Mouse (Mus musculus) C2C12 (cell line): Measurements from ENCODE around the gene Ldb3. TPM values are rescaled to one million over a fixed set of nuclear protein-coding genes. Genes with fewer than 3 reads are reported as not detected.

Experiments
- H3K27me3 ChIP-seq: one replicate; pipeline ENCODE4 v1.6.1; 2011; ENCODE audit not compliant: control insufficient read depth, insufficient read depth, insufficient read length
- H3K36me3 ChIP-seq: one replicate; pipeline ENCODE4 v1.6.1; 2011; ENCODE audit not compliant: control insufficient read depth, insufficient read depth
- H3K4me3 ChIP-seq: one replicate; pipeline ENCODE4 v1.5.1; 2011; ENCODE audit warnings: mild to moderate bottlenecking, control low read depth; ENCODE audit not compliant: poor library complexity, insufficient read depth, severe bottlenecking
- H3K79me2 ChIP-seq: one replicate; pipeline ENCODE4 v1.6.1; 2011; ENCODE audit not compliant: control insufficient read depth, insufficient read depth
- H3K79me3 ChIP-seq: one replicate; pipeline ENCODE4 v1.6.1; 2011; ENCODE audit warnings: low read depth, control low read depth
- H3ac ChIP-seq: one replicate; pipeline ENCODE3; 2011; ENCODE audit warnings: low read depth; ENCODE audit not compliant: control insufficient read depth, insufficient read length
- CEBPB ChIP-seq: IDR thresholded peaks from one replicate; pipeline ENCODE4 v1.6.1; 2011; ENCODE audit warnings: low read depth, mild to moderate bottlenecking, control low read depth, moderate library complexity
- CTCF ChIP-seq: IDR thresholded peaks from one replicate; pipeline ENCODE4 v1.5.1; 2011; ENCODE audit not compliant: control insufficient read depth, insufficient read depth, insufficient read length
- FOSL1 ChIP-seq: IDR thresholded peaks from one replicate; pipeline ENCODE4 v1.8.0; 2011; ENCODE audit warnings: mild to moderate bottlenecking, low read length; ENCODE audit not compliant: poor library complexity, insufficient read depth, severe bottlenecking
- MAX ChIP-seq: IDR thresholded peaks from one replicate; pipeline ENCODE4 v1.6.1; 2011; ENCODE audit warnings: mild to moderate bottlenecking, control low read depth
- MYOD1 ChIP-seq: IDR thresholded peaks from one replicate; pipeline ENCODE4 v1.6.1; 2011; ENCODE audit warnings: low read depth; ENCODE audit not compliant: control insufficient read depth, insufficient read length
- MYOG ChIP-seq: IDR thresholded peaks from one replicate; pipeline ENCODE4 v1.6.1; 2011; ENCODE audit not compliant: control insufficient read depth, insufficient read length; ENCODE audit errors: extremely low read depth
- USF1 ChIP-seq: IDR thresholded peaks from one replicate; pipeline ENCODE4 v1.6.1; 2011; ENCODE audit warnings: low read depth, mild to moderate bottlenecking, control low read depth, moderate library complexity
- polyA plus RNA-seq: library from polyadenylated mRNA; unstranded; fragments of >200 nt; fragmentation: generic; extraction: Trizol; gene quantifications from one replicate; pipeline ENCODE4 v1.2.1, GENCODE M21; 2012; ENCODE audit warnings: missing spikeins

The Ldb3 gene
- polyA plus RNA-seq, 1 experiment: 4.0 TPM

DNA sequence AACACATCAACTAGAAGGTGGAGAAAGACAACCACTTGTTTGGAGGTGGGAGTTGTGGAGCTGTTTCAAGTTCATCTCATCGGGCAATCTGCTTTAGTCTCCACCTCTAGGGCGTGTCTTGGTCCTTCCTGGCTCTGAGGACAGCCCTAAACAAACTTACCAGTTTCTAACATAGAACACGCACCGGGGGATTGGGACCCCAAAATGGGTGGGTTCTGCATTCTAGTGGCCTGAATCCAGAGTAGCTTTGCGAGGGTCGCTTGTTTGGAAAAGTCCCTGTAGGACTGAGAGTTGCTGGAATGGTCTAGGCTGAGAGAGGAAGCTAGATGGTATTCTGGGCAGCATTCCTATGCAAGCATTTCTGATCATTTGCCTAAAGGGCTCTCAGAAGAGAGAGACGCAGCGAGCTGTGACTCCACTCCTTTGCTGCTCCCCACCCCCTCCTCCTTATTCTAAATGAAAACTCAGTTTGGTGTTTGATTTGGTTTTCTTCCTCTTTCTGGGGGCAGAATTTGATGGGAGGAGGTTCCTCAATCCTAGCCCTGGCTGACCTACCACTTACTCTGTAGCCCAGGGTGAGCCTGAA is 70.4 kb downstream of the Ldb3 start:
- Histone ChIP-seq H3K79me3 (no peaks in the 10 kb centered on the region), H3K36me3 (no peaks in the 10 kb centered on the region), H3ac (no peak overlapping the region), H3K27me3 (no peaks in the 10 kb centered on the region), H3K4me3 (no peak overlapping the region), H3K79me2 (no peaks in the 10 kb centered on the region)
- TF ChIP-seq USF1 (no peak), MYOD1 (no peak), CEBPB (no peak), MAX (no peak), FOSL1 (no peak), CTCF (no peak), MYOG (no peak)

DNA sequence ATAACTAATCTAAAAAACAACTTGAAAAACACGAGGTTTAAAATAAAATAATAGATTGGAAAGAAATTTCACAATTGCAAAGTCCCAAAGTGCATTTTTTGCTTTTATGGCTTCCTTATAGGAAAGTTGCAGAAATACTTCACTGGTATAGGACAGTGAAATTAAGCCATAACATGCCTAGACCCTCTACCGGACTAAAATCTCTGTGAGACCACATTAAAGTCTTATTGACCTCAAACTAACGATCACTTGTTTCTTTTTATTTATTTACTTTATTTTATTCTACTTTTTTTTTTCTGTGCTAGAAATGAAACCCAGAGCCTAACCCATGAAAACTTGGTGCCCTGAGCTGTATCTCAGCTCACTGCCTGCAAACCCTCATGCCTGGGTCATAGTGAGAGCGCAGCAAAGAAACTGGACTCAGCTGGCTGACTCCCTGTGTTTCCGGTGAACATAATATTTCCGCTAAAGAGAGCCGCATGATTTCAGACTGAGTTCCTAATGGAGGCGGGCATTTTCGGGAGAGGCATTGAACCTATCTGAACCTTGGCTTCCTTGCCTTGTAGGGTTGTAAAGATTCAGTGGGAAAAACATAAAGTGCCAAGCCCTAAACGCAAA is 71.4 kb downstream of the Ldb3 start:
- H3K79me2 ChIP-seq: no peaks in the 10 kb centered on the region
- H3K4me3 ChIP-seq: no peak overlapping the region
- no peaks in the 10 kb centered on the region for H3K36me3 ChIP-seq
- no peaks in the 10 kb centered on the region for H3K27me3 ChIP-seq
- no peak overlapping the region for H3ac ChIP-seq
- TF ChIP-seq CTCF (no peak), USF1 (no peak), FOSL1 (no peak), MYOD1 (no peak), MYOG (no peak), CEBPB (no peak), MAX (no peak)
- H3K79me3 ChIP-seq: no peaks in the 10 kb centered on the region

DNA sequence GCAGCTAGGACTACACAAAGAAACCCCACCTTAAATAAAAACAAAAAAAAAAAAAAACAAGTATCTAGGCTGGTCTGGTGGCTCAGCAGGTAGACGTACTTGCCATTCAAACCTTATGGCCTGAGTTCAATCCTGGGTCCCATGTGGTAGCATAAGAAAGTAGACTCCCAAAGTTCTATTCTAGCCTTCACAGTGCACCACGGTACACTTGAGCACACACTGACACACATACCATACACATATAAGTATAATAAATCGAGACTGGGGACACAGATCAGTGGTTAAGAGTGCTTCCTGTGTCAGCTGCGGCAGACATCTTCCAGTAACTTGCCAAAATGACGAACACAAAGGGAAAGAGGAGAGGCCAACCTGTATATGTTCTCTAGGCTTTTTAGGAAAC is 72.6 kb downstream of the Ldb3 start:
- H3K79me2 ChIP-seq: no peaks in the 10 kb centered on the region
- H3K36me3 ChIP-seq: no peaks in the 10 kb centered on the region
- H3K27me3 ChIP-seq: no peaks in the 10 kb centered on the region
- H3K4me3 ChIP-seq: no peak overlapping the region
- no peaks in the 10 kb centered on the region for H3K79me3 ChIP-seq
- TF ChIP-seq MYOG (no peak), CEBPB (no peak), MYOD1 (no peak), MAX (no peak), FOSL1 (no peak), USF1 (no peak), CTCF (no peak)
- H3ac ChIP-seq: no peak overlapping the region

DNA sequence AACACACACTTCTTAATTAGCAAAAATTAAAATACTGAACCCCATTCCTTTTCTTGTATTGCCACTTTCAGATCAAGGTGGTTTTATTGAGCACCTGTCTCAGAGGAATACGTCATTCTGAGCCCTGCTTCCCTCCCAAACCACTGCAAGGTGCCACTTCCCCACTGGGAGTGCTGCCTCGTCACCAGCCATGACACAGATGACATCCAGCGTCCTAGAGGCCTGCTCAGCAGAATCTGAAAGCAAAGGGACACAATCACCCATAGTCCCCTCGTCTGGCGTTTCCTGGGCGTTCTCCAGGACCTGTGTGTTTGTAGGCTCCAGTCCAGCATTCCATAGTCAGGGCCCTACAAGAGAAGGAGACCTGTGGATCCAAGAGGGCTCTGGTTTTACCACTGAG is 74.4 kb downstream of the Ldb3 start:
- no peak overlapping the region for H3K4me3 ChIP-seq
- no peaks in the 10 kb centered on the region for H3K27me3 ChIP-seq
- TF ChIP-seq FOSL1 (no peak), CEBPB (no peak)
- H3K79me3 ChIP-seq: no peaks in the 10 kb centered on the region
- no peaks in the 10 kb centered on the region for H3K36me3 ChIP-seq
- H3K79me2 ChIP-seq: no peaks in the 10 kb centered on the region
- H3ac ChIP-seq: no peak overlapping the region

DNA sequence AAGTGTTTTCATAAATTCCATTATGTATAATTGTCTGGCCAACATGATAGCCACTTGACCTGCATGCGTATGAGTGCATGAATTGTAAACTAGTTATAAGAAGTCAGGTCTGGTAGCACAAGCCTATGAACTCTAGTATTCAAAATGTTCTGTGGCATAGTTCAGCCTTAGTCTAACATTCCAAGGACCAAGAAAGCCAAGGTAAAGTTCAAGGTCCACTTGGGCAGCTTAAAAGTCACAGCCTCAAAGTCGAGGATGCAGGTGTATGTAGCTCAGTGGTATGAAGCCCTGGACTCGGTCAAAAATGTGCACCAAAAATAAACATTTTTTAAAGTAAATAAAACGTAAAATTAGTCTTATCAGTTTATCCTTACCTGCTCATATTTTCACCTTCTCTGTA is 75.9 kb downstream of the Ldb3 start:
- Histone ChIP-seq H3ac (no peak overlapping the region), H3K27me3 (no peaks in the 10 kb centered on the region), H3K79me3 (no peaks in the 10 kb centered on the region), H3K36me3 (no peaks in the 10 kb centered on the region), H3K79me2 (no peaks in the 10 kb centered on the region), H3K4me3 (no peak overlapping the region)
- TF ChIP-seq MAX: no peak
- TF ChIP-seq CEBPB: no peak
- TF ChIP-seq FOSL1: no peak
- no peak for TF ChIP-seq USF1
- no peak for TF ChIP-seq CTCF
- TF ChIP-seq MYOG: no peak
- no peak for TF ChIP-seq MYOD1

DNA sequence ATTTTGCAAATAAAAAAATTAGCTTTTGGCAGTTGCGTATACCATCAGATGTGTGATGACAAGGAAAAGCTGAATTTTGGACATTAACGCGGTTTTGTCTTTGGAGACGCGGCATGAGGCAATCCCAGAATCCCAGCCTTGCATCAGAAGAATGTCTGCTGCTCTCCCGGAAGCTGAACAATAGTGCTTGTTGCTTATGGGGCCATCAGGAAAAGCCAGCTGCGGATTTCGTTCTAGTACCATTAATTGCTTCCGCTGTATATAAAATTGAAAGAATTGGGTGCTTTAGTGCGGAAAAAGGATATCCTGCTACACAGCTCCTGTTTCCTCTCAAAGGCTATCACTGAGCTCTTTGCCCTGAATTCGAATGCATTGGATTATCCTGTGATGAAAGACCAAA is 76.6 kb downstream of the Ldb3 start:
- H3K36me3 ChIP-seq: no peaks in the 10 kb centered on the region
- no peaks in the 10 kb centered on the region for H3K79me3 ChIP-seq

More for the DNA sequence above, 76.6 kb downstream of the Ldb3 start:
- TF ChIP-seq MYOD1: no peak
- TF ChIP-seq FOSL1: no peak
- TF ChIP-seq USF1: no peak
- no peak for TF ChIP-seq MAX
- no peak for TF ChIP-seq CEBPB
- no peak for TF ChIP-seq MYOG
- TF ChIP-seq CTCF: no peak
- Histone ChIP-seq H3K4me3 (no peak overlapping the region), H3K79me2 (no peaks in the 10 kb centered on the region), H3ac (no peak overlapping the region), H3K27me3 (no peaks in the 10 kb centered on the region)
